Mouse (Mus musculus) thymus, adult 2 months (tissue): ENCODE measurements around the gene Six3. TPM values are rescaled to one million over a fixed set of nuclear protein-coding genes. Genes with fewer than 3 reads are reported as not detected.

Source experiments
- DNase-seq: peaks from one replicate; pipeline ENCODE4 v3.0.0; 2021
- H3K27ac ChIP-seq: fragments of 200-500 bp; 2 replicates; pipeline ENCODE4 v1.5.1; 2012; ENCODE audit warnings: low read length, control low read depth; ENCODE audit not compliant: control insufficient read depth, insufficient read depth
- H3K27me3 ChIP-seq: fragments of 200-500 bp; 2 replicates; pipeline ENCODE4 v1.6.1; 2012; ENCODE audit warnings: mild to moderate bottlenecking, low read length, moderate library complexity, mixed read lengths; ENCODE audit not compliant: control insufficient read depth, insufficient read depth
- H3K36me3 ChIP-seq: fragments of 200-500 bp; 2 replicates; pipeline ENCODE4 v1.6.1; 2012; ENCODE audit warnings: mild to moderate bottlenecking, low read length, moderate library complexity; ENCODE audit not compliant: control insufficient read depth, insufficient read depth
- H3K4me1 ChIP-seq: fragments of 200-500 bp; replicated peaks from 2 replicates; pipeline ENCODE4 v1.6.1; 2012; ENCODE audit warnings: low read length; ENCODE audit not compliant: control insufficient read depth, insufficient read depth
- H3K4me3 ChIP-seq: fragments of 200-500 bp; 2 replicates; pipeline ENCODE4 v1.5.1; 2012; ENCODE audit warnings: mild to moderate bottlenecking, low read length, control low read depth, moderate library complexity; ENCODE audit not compliant: control insufficient read depth, insufficient read depth
- CTCF ChIP-seq: fragments of 200-500 bp; IDR thresholded peaks from 2 replicates; pipeline ENCODE4 v1.5.1; 2012; ENCODE audit warnings: mild to moderate bottlenecking, control low read depth, low read length, moderate library complexity, borderline replicate concordance; ENCODE audit not compliant: control insufficient read depth, poor library complexity, insufficient read depth; ENCODE audit errors: extremely low read depth
- POLR2A ChIP-seq: fragments of 200-500 bp; IDR thresholded peaks from 2 replicates; pipeline ENCODE4 v1.6.1; 2012; ENCODE audit warnings: mild to moderate bottlenecking, low read length, control low read depth, moderate library complexity; ENCODE audit not compliant: control insufficient read depth, poor library complexity, insufficient read depth; ENCODE audit errors: extremely low read depth
- WGBS: fragments of 180-500 bp; shearing (Covaris S2); methylation state at CpG from one replicate; pipeline ENCODE4 v1.1.7; 2018; 5-methylcytosine and 5-hydroxymethylcytosine counted together
- polyA plus RNA-seq: library from polyadenylated mRNA; depleted of rRNA; stranded (reverse); fragments of >200 nt; gene quantifications from 2 replicates; pipeline ENCODE4 v1.2.3, GENCODE M21; 2012; rRNA removed

The Six3 gene
- polyA plus RNA-seq = 0.05 and 0.08 TPM in 2 replicates

DNA sequence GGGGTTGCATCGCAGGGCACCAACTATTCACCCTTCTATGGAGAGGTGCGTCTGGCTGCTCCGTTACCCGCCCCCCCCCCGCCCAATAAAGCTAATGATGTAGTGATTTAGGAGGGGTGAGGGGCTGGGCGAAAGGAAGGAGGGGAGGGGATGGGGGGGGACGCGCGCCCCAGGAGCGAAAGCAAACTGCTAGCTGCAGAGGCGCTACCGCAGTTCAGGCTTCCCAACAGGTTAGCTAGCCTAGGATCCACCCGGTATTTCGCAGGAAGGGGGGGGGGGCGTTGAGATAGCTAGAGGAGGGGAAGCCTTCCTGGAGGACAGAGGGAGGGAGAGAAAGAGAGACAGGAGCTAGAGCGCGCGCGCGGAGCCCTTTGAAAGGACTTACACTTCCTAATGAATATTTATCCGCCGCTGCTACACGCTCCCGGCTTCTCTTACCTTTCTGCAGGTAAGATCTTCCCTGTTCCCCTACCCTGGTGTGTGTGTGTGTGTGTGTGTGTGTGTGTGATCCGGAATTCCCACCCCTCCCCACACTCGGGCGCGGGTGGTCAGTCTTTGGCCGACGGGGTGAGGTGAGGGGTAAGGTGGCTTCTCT, at the start of gene Six3:
Gene Six3 (plus strand): TSS at position 343 of the 595 bp plus-strand sequence.
- DNase-seq = no peak
- H3K27me3 ChIP-seq = peaks cover 8% of the 10 kb centered on the region
- H3K4me3 ChIP-seq = no peak within 1 kb of the TSS
- H3K27ac ChIP-seq = no peak within 1 kb of the TSS
- no peaks in the 10 kb centered on the region for H3K36me3 ChIP-seq
- TF ChIP-seq CTCF (no peak), POLR2A (no peak)
- 8% methylated on average over 28 of the region's 30 CpGs for WGBS
- no peaks in the 10 kb centered on the region for H3K4me1 ChIP-seq

DNA sequence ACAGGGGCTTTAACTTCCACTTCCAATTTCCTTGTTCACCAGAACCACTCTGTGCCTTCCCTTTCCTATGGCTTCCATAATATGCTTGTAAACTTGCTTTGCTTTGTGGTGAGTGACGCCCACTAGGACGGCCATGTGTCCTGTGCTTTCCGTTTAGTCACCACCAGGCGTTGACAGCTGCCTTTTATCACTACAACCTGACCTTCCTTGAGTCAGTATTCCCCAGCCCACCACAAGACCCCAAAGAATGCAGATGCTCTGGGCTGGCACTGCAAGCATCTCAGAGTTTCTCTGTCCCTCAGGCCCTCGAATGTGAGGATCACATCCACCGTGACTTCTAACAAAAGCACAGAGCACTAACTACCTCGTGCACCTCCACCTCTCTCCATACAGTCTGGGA, 49.3 kb upstream of the Six3 start:
- H3K27ac ChIP-seq = no peak overlapping the region
- H3K4me1 ChIP-seq = no peaks in the 10 kb centered on the region
- no peak overlapping the region for H3K4me3 ChIP-seq
- WGBS = 77% methylated on average over 7 of the region's 7 CpGs
- no peak for DNase-seq
- H3K36me3 ChIP-seq = no peaks in the 10 kb centered on the region
- H3K27me3 ChIP-seq = no peaks in the 10 kb centered on the region
- TF ChIP-seq CTCF = no peak
- TF ChIP-seq POLR2A = no peak

DNA sequence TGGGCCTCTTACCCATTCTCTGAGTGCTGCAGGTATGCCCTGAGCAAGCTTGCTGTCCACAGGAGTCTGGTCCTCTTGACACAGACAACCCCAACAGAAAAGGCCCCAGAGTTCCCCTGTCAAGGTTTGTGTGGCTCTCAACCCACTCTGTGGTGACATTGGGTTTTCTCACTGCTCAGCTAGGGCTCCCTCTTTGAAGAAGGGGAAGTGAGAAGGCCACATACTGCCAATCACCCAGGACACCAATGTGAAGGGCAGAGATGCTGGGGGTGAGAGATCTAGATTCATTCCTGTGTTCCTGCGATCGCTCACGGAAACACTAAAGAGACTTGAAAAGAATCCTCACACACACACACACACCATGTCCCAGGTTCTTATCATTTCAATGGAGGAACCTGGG, 39.4 kb upstream of the Six3 start:
- no peaks in the 10 kb centered on the region for H3K4me1 ChIP-seq
- TF ChIP-seq CTCF (no peak), POLR2A (no peak)
- H3K27me3 ChIP-seq = no peaks in the 10 kb centered on the region
- no peak overlapping the region for H3K4me3 ChIP-seq
- no peak overlapping the region for H3K27ac ChIP-seq
- WGBS = 18% methylated on average over 3 of the region's 3 CpGs
- DNase-seq = no peak
- H3K36me3 ChIP-seq = no peaks in the 10 kb centered on the region

DNA sequence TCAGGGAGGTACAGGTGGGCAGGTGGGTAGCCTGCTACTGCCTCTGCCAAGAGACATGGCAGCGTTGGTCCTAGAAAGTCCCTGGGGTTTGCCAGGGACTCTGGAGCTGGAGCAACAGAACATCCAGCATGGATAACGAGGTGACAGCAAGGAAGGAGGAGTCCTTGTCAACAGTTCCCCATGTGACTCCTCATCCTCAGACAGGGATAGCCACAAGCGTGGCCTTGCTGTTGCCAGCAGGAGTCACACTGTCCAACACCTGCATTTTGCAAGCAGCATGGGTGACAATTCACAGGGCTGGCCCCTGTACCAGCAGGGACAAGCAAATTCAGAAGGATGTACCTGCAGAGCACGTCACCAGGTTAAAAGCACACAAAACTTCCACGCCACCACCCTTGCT, 35.1 kb upstream of the Six3 start:
- H3K36me3 ChIP-seq = no peaks in the 10 kb centered on the region
- H3K4me3 ChIP-seq = no peak overlapping the region
- no peaks in the 10 kb centered on the region for H3K27me3 ChIP-seq
- no peak for TF ChIP-seq CTCF
- TF ChIP-seq POLR2A = no peak
- H3K27ac ChIP-seq = no peak overlapping the region
- 69% methylated on average over 5 of the region's 5 CpGs for WGBS
- no peak for DNase-seq
- H3K4me1 ChIP-seq = no peaks in the 10 kb centered on the region

DNA sequence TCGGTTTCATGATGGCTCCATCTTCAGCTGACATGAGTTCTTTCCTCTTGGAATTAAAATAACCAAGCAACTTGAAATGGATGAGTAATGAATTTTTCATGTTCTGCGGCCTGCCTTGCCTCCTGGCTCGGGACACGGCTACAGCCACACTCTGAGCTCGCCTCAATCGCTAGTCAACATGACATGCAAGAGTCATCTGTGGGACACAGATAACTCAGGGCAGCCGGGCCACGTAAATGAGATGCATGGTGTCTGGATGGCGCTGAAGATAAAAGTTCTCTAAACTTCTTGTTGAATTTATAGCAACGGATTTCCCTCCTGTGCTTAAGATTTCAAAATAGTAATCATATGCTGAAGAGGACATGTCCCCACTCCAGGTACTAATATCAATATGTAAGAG, 34.1 kb upstream of the Six3 start:
- Histone ChIP-seq H3K4me1 (no peaks in the 10 kb centered on the region), H3K27me3 (no peaks in the 10 kb centered on the region), H3K36me3 (no peaks in the 10 kb centered on the region), H3K4me3 (no peak overlapping the region), H3K27ac (no peak overlapping the region)
- 92% methylated on average over 10 of the region's 10 CpGs for WGBS
- no peak for DNase-seq
- TF ChIP-seq CTCF = no peak

DNA sequence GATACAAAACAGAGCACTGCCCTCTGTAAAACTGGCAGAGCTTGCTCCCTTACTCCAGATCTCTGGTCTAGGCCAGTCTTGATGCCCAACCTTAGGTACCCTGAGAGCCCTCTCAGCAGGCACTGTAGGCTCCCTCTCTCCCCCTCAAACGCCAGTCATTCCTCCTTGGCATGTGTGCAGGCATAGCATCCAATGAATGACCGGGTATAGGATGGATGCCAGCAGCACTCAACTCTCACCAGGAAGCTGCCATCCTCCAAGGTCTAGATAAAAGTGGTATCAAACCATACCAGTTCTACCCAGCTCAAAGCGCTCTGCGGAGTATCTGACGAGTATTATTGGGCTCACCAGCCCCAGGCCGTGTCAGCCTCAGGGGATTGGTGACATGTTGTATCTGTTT, 33.2 kb upstream of the Six3 start:
- H3K4me3 ChIP-seq = no peak overlapping the region
- no peak for DNase-seq
- no peaks in the 10 kb centered on the region for H3K27me3 ChIP-seq
- no peaks in the 10 kb centered on the region for H3K36me3 ChIP-seq
- 95% methylated on average over 6 of the region's 6 CpGs for WGBS
- no peak overlapping the region for H3K27ac ChIP-seq
- H3K4me1 ChIP-seq = no peaks in the 10 kb centered on the region
- no peak for TF ChIP-seq POLR2A
- TF ChIP-seq CTCF = no peak

DNA sequence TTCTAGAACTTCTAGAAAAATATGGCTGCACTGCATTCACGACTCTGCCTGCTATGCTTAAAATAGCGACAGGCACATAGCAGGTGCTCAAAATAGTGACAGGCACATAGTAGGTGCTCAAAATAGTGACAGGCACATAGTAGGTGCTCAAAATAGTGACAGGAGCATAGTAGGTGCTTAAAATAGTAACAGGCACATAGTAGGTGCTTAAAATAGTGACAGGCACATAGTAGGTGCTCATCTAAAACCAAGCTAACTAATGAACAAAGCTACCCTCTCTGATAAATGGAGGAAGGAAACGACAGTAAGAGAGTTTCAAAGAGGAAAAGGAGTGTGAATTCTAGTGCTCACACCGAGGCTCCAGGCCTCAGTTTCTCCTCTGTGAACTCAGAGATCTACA, 29.2 kb upstream of the Six3 start:
- no peaks in the 10 kb centered on the region for H3K36me3 ChIP-seq
- no peak overlapping the region for H3K27ac ChIP-seq
- H3K4me3 ChIP-seq = no peak overlapping the region
- no peak for DNase-seq
- H3K4me1 ChIP-seq = no peaks in the 10 kb centered on the region
- no peak for TF ChIP-seq CTCF
- no peak for TF ChIP-seq POLR2A
- H3K27me3 ChIP-seq = no peaks in the 10 kb centered on the region
- 85% methylated on average over 4 of the region's 4 CpGs for WGBS
